Mouse (Mus musculus): ENCODE results near the gene Shank3.

Gene Shank3

DNA sequence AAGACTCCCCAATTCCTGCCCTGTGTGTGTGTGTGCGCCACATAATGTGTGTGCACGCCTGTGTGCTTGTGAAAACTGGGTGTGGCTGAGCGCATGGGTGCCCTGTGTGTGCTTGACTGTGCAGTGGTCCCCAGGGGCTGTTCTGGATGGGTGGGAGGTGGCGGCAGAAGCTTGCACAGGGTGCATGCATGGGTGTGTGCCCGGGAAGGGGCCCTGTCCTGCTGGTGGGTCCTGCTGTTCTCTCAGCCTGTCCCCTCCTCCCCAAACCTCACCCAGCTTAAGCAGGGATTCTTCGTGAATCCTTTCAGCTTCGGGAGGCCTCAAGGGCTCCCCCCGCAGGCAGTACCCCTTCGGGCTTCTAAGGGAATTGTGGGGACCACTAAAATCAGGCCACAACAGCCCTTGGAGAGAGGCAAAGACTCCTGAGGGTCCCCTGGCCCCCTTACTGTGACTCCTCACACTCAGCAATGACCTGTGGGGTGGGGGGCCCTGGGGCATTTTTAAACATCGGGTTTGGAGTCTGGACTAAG lies 59.8 kb downstream of the Shank3 start:
- peak; percentile 60 for DNase-seq

GRCm38 (mm10) chr15:89568114-89568513 lies 68.7 kb downstream of the Shank3 start, which contains the start of gene Acr:
Acr (plus strand) TSS chr15:89568326.
- no peak for DNase-seq

- DNase-seq = no peak
These were observed 72.7 kb downstream of the Shank3 start for GRCm38 (mm10) chr15:89572147-89572546.

GRCm38 (mm10) chr15:89582494-89582893 lies 83.1 kb downstream of the Shank3 start:
- no peak for DNase-seq

GRCm38 (mm10) chr15:89585101-89585500 lies 85.7 kb downstream of the Shank3 start:
- no peak for DNase-seq

DNA sequence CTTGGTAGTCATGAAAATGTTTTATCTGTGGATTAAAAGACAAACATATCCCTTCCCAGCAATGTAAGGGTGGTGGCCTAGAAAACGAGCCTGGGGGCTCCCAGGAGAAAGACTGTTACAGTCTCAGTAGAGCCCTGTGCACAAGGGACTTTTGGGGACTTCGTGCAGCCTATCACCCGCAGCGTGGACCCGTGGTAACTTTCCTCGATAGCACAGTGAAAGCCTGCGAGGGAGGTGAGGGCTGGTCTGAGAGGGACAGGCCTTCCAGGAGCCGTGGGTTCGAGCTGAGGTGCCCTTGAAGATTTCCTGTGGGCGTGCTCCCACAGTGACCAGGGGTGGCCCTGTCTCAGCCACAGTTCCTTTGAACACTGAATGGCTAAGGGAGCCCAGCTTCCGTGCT lies 86.2 kb downstream of the Shank3 start:
- DNase-seq = no peak

DNA sequence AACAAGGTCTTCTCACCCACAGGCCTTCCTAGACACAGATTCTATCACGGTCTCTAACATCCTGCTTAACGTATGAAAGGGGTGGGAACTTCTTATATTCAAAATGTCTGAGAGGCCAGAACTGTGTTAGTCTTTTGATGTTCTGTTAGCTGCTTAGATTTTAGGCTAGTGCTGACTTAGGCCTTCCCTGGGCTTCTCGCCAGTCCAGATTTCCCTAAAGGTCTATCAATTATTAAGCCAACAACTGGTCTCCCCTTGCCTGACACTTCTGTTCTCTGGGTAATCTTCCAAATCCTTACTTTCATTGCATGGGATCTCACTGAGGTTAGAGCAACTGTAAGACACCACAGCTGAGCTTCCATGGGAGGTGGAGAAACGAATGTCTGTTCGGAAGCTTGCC lies 89.7 kb downstream of the Shank3 start:
- DNase-seq = no peak

DNA sequence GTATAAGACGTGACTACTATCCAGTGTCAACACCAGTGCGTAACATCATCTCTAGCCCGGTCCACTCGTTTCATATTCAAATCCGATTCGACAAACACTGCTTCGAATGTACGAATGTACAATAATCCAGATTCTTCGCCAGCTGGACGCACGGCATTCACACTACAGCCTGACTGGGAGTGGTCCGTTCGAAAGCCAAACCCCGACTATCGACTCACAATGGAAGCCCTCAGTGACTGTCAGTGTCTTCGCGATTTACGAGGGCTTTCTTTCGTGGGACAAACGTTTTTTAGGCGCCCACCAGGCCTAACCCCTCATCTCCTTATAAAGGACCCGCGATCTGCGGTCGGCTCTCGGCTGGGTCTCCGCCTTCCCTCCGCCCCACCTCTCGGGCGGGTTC lies 91.9 kb downstream of the Shank3 start:
- DNase-seq = no peak

DNA sequence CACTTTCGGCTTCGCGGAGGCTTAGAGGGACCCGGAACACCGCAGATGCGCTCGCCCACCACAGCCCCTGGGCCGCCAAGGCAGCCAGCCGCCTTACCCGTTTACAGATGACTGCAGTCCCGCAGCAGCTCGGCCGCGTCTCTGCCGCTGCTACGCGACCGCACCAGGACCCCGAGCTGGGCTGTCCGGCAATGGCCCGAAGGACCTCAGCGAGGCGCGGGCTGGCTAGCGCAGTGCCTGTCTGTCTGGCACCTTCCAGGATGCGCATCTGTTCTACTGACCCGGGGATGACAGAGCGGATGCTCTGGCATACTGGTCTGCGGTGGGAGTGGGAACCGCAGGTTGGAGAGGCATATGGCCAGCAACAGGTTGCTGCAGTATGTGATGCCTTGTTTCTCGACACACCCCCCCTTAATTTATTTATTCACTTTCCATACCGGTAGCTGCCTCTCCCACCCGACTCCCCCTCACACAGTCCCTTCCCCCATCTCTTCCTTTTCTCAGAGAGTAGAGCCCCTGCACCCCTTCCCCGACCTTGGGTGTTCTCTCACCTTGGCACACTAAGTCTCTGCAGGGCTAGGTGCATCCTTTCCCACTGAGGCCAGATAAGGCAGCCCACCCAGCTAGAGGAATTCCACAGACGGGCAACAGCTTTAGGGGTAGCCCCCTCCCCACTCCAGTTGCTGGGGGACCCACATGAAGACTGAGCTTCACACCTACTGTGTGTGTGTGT lies 92.5 kb downstream of the Shank3 start, which contains the start of gene Rabl2:
Gene Rabl2, minus strand, starts transcription at position 201 of the 733 bp plus-strand sequence.
- peak; percentile 86 for DNase-seq

- no peak for DNase-seq
These were observed 93.1 kb downstream of the Shank3 start for GRCm38 (mm10) chr15:89592548-89592947.

GRCm38 (mm10) chr15:89605822-89606570 lies 106.6 kb downstream of the Shank3 start:
- DNase-seq = no peak

- no peak for DNase-seq
These were observed 108.1 kb downstream of the Shank3 start for GRCm38 (mm10) chr15:89607480-89607879.

- no peak for DNase-seq
These were observed 108.5 kb downstream of the Shank3 start for GRCm38 (mm10) chr15:89607888-89608287.

Measured in cerebellum, adult 9-11 months (tissue).